16 mouse cellular contexts compared by ENCODE assay signal in the genomic region with DNA sequence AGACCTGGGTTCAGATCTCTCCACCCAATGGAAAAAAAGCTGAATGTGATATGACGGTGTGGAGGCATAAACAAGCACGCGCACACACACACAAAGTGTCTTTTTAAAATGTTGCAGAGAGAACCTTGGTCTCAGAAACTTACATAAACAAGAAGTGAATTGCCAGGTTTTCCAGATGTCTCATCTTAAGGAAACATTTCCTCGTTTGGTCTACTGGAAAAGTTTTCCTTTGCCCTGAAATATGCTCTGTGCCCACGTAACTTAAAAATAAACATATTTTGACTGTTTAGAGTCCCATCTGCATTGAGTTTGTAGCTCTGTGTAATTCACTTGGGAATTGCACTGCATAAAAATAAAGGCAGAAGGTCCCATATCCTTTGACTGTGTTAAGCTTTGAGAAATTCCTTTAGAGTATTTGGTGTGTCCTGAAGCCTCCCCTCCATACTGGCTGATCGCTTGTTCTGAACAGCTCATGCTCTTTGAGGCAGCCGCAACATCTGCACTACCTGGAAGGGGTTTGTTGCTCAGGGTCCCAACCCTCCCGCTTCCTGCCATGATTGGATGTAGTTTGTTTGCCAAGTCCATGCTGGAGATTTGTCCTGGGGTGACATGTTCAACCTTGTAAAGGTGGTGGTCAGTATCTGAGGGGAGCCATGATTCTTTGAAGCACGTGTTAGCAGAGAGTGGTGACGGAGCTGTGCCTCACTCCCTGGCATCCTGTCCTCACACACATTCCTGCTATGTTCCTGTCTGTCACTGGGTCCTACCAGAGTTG. TPM values are rescaled to one million over a fixed set of nuclear protein-coding genes. Genes with fewer than 3 reads are reported as not detected.
A peak's percentile ranks its signal among the peaks of the same experiment; 100 is the strongest.
DNase-seq lines count a peak whose midpoint lies in the region; ATAC-seq and TF ChIP-seq lines count a peak whose summit lies in the region.
"Had no signal": no experiment of that assay in that cellular context is flagged by ENCODE, and none has a peak within 500 bp of the region (broad histone marks: within the 10 kb centered on the region; RNA-seq: fewer than 3 reads in every experiment).

No protein-coding gene starts in this region.

- no peaks in the 10 kb centered on the region for H3K9me3 ChIP-seq in kidney, postnatal 0 days (replicated peaks; ENCODE audit: low read length)
- no peaks in the 10 kb centered on the region for H3K9me3 ChIP-seq in hindbrain, embryonic 12.5 days (replicated peaks)
- H3K9me3 ChIP-seq: forebrain, embryonic 10.5 days; heart, embryonic 15.5 days had no signal

- H3K4me2 ChIP-seq in kidney, postnatal 0 days (ENCODE audit: low read length), result no peak overlapping the region
- H3K4me2 ChIP-seq in hindbrain, embryonic 12.5 days (replicated peaks), result no peak overlapping the region
- H3K4me2 ChIP-seq: heart, embryonic 15.5 days; hindbrain, embryonic 14.5 days had no signal

- H3K4me3 ChIP-seq in kidney, postnatal 0 days (replicated peaks; ENCODE audit: low read depth, low read length), result no peak overlapping the region
- H3K4me3 ChIP-seq in bone marrow macrophage, adult 2 months (ENCODE audit: insufficient read depth, low read length), result no peak overlapping the region
- no peak overlapping the region for H3K4me3 ChIP-seq in macrophage (ENCODE audit: inconsistent target)
- no peak overlapping the region for H3K4me3 ChIP-seq in hindbrain, embryonic 12.5 days
- H3K4me3 ChIP-seq in layer of hippocampus, adult 2 months, result no peak overlapping the region
- H3K4me3 ChIP-seq: forebrain, embryonic 10.5 days; heart, embryonic 15.5 days had no signal

- DNase-seq in kidney, postnatal 0 days (ENCODE audit: low spot score), result peak; percentile 43
- DNase-seq in kidney, adult 8-10 months, result no peak
- peak; percentile 65 for DNase-seq in NIH3T3 (ENCODE audit: low read depth)
- DNase-seq in layer of hippocampus, adult 2 months (ENCODE audit: low spot score in 2 of 2), result no peak
- DNase-seq: adrenal gland, postnatal 14 days; cerebellum, postnatal 14 days; gastrocnemius, postnatal 36 days; midbrain, embryonic 14.5 days; thymus, adult 2 months had no signal

- no peaks in the 10 kb centered on the region for H3K27me3 ChIP-seq in kidney, postnatal 0 days (ENCODE audit: insufficient read depth, low read length)
- H3K27me3 ChIP-seq in hindbrain, embryonic 12.5 days, result no peaks in the 10 kb centered on the region
- H3K27me3 ChIP-seq: heart, embryonic 15.5 days had no signal

- TF ChIP-seq POLR2A in bone marrow macrophage, adult 2 months (IDR thresholded peaks at IDR 0.05; ENCODE audit: borderline replicate concordance, low read depth, low read length), result no peak

- 74% methylated on average over 10 of the region's 10 CpGs for WGBS in kidney, postnatal 0 days
- 97% methylated on average over 10 of the region's 10 CpGs for WGBS in macrophage (ENCODE audit: missing documents)
- WGBS in hindbrain, embryonic 12.5 days, result 91% methylated on average over 10 of the region's 10 CpGs

- no peak for ATAC-seq in kidney, postnatal 0 days (replicated peaks; ENCODE audit: low FRiP score, low read depth)
- no peak for ATAC-seq in hindbrain, embryonic 12.5 days (ENCODE audit: low FRiP score)
- ATAC-seq: CD4-positive, CD25-positive, alpha-beta regulatory T cell, adult 4 months had no signal

- H3K79me2 ChIP-seq in macrophage (ENCODE audit: inconsistent target), result peaks cover 100% of the 10 kb centered on the region

- H3K9ac ChIP-seq in kidney, postnatal 0 days (ENCODE audit: low read depth, low read length), result no peak overlapping the region
- H3K9ac ChIP-seq in hindbrain, embryonic 12.5 days, result no peak overlapping the region
- H3K9ac ChIP-seq: heart, embryonic 15.5 days; hindbrain, embryonic 14.5 days had no signal

- 0 out of 2 replicates have a peak overlapping the region, but pooled peaks have one; percentile 36 for H3K27ac ChIP-seq in kidney, postnatal 0 days
- peak overlapping the region; percentile 18; the same call in 1 of the 2 replicates for H3K27ac ChIP-seq in bone marrow macrophage, adult 2 months (ENCODE audit: insufficient read depth, low read depth, low read length)
- peak overlapping the region; percentile 35; the same call in 1 of the 2 replicates for H3K27ac ChIP-seq in macrophage
- no peak overlapping the region for H3K27ac ChIP-seq in hindbrain, embryonic 12.5 days
- H3K27ac ChIP-seq in layer of hippocampus, adult 2 months, result no peak overlapping the region
- H3K27ac ChIP-seq: forebrain, embryonic 10.5 days; heart, embryonic 15.5 days; hindbrain, embryonic 14.5 days had no signal

- TF ChIP-seq CTCF in kidney, postnatal 0 days (IDR thresholded peaks at IDR 0.05; ENCODE audit: low read depth), result no peak
- TF ChIP-seq CTCF in bone marrow macrophage, adult 2 months (IDR thresholded peaks at IDR 0.05; ENCODE audit: low read depth, low read length), result no peak
- TF ChIP-seq CTCF in layer of hippocampus, adult 2 months (conservative IDR thresholded peaks at IDR 0.05), result no peak

- H3K4me1 ChIP-seq in kidney, postnatal 0 days (replicated peaks; ENCODE audit: insufficient read depth, low read length), result peaks cover 21% of the 10 kb centered on the region
- peaks cover 77% of the 10 kb centered on the region for H3K4me1 ChIP-seq in bone marrow macrophage, adult 2 months (ENCODE audit: control insufficient read depth, insufficient read depth, low read length)
- 0 out of 2 replicates have a peak, but pooled peaks cover 5% of the 10 kb centered on the region for H3K4me1 ChIP-seq in hindbrain, embryonic 12.5 days

- H3K36me3 ChIP-seq in kidney, postnatal 0 days (ENCODE audit: insufficient read depth, low read length), result no peaks in the 10 kb centered on the region
- no peaks in the 10 kb centered on the region for H3K36me3 ChIP-seq in macrophage (ENCODE audit: inconsistent target)
- no peaks in the 10 kb centered on the region for H3K36me3 ChIP-seq in hindbrain, embryonic 12.5 days
- H3K36me3 ChIP-seq: heart, embryonic 15.5 days had no signal

RNA-seq across cellular contexts. Expression of a gene that starts 24.7 kb away (rescaled TPM):
- 55.5 and 58.1 TPM in 2 replicates for polyA plus RNA-seq in kidney, postnatal 0 days (2015; fragmentation: Nextera tagmentation; extraction: Ambion mirVana)
- 30.7 and 33.2 TPM in 2 replicates for polyA plus RNA-seq in bone marrow macrophage, adult 2 months (2012; ENCODE audit: insufficient read depth, insufficient read length, missing spikeins)
- total RNA-seq in macrophage (2018; cell fraction: chromatin; rRNA removed), result 10 to 100 TPM in 23 of 26 experiments, 1 to 10 TPM in 3; 6.5 to 90.9 (median 38.4) TPM
- 10 to 100 TPM; 20.8 to 41.0 (median 29.5) TPM for total RNA-seq in macrophage (2018; cell fraction: cytosol; rRNA removed)
- 10 to 100 TPM; 11.6 to 82.1 (median 32.2) TPM for total RNA-seq in macrophage (2018; cell fraction: nucleus; rRNA removed)
- polyA plus RNA-seq in macrophage (2018), result 34.5 to 39.1 TPM (median 37.0 TPM) in 3 replicates
- 89.7 and 96.9 TPM in 2 replicates for polyA plus RNA-seq in hindbrain, embryonic 12.5 days (2016; fragmentation: Nextera tagmentation; extraction: Ambion mirVana)
- 10 to 100 TPM; 41.3 to 45.0 TPM for total RNA-seq in layer of hippocampus, adult 2 months (2021)

RNA-seq across cellular contexts. Expression of a gene that starts 25.2 kb away (rescaled TPM):
- polyA plus RNA-seq in kidney, postnatal 0 days (2015; fragmentation: Nextera tagmentation; extraction: Ambion mirVana), result 10.5 and 11.3 TPM in 2 replicates
- 24.6 and 29.0 TPM in 2 replicates for polyA plus RNA-seq in bone marrow macrophage, adult 2 months (2012; ENCODE audit: insufficient read depth, insufficient read length, missing spikeins)
- total RNA-seq in macrophage (2018; cell fraction: chromatin; rRNA removed), result 100 to 1,000 TPM in 22 of 26 experiments, 10 to 100 TPM in 4; 38.3 to 296 (median 144) TPM
- total RNA-seq in macrophage (2018; cell fraction: cytosol; rRNA removed), result 10 to 100 TPM; 14.0 to 52.9 (median 29.3) TPM
- total RNA-seq in macrophage (2018; cell fraction: nucleus; rRNA removed), result 100 to 1,000 TPM in 13 of 26 experiments, 10 to 100 TPM in 13; 34.3 to 144 (median 101) TPM
- polyA plus RNA-seq in macrophage (2018), result 12.3 to 26.5 TPM (median 21.0 TPM) in 3 replicates
- polyA plus RNA-seq in hindbrain, embryonic 12.5 days (2016; fragmentation: Nextera tagmentation; extraction: Ambion mirVana), result 86.0 and 91.5 TPM in 2 replicates
- 10 to 100 TPM; 35.6 to 42.0 TPM for total RNA-seq in layer of hippocampus, adult 2 months (2021)

Comparison
In these comparisons a context has a peak if more than half of its experiments do, and no peak if none do; other contexts are left out.
1. DNase-seq: peak in kidney, postnatal 0 days (single experiment) and NIH3T3 (single experiment); none in kidney, adult 8-10 months (0 of 2) and layer of hippocampus, adult 2 months (0 of 2).
2. H3K27ac ChIP-seq: peak in kidney, postnatal 0 days (single experiment), bone marrow macrophage, adult 2 months (single experiment) and macrophage (single experiment); none in hindbrain, embryonic 12.5 days (single experiment) and layer of hippocampus, adult 2 months (single experiment).